Mouse (Mus musculus): ENCODE measurements around the gene Rfpl4.
"Not testable (repeated sequence)": the region's sequence is repeated elsewhere in the genome, so short reads cannot be mapped to it uniquely, and the experiment has no call there.

The Rfpl4 gene

DNA sequence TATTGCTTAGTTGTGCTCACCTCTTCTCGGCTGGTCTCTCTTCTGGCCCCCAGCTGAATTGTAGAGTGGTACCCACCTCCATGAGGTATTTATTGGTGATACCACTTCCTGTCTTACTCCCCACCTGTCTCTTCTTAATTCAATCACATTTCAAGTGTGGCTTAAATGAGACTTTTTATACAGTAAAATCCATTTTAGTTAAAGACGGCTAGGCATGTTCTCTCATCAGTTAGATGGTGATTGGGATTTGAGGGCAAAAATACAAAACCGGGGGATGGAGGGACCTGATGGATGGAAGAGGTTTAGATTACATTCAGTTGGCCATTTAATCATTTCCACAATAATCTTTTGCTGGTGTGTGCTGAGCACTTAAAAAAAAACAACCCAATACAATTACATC, at the start of gene Rfpl4:
Gene Rfpl4 (minus strand): TSS at position 101 of the 400 bp plus-strand sequence.
- DNase-seq (ENCODE audit: low spot score in 2 of 2) = no peak

DNA sequence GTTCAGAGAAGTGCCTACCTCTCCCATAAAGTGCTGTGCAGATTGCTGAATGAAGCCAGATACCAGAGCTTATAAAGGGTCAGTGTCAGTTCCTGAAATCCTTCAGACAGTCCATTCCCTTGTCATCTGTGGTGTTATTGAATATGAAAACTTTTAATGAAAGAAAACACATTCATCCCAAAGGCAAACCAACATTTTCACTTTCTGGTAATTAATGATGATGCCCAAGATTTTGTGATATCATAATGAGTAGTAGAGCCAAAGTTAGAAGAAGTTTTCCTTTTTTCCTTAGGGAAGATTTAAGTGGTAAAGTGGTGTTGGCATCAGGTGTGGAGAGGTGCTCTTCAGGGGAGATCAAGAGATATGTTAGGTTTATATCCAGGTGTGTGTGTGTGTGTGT, 32.8 kb upstream of the Rfpl4 start, which contains the start of gene Vmn1r55:
Gene Vmn1r55 (minus strand): TSS at position 101 of the 400 bp plus-strand sequence.
- DNase-seq (ENCODE audit: low spot score in 2 of 2) = not testable (repeated sequence)

DNA sequence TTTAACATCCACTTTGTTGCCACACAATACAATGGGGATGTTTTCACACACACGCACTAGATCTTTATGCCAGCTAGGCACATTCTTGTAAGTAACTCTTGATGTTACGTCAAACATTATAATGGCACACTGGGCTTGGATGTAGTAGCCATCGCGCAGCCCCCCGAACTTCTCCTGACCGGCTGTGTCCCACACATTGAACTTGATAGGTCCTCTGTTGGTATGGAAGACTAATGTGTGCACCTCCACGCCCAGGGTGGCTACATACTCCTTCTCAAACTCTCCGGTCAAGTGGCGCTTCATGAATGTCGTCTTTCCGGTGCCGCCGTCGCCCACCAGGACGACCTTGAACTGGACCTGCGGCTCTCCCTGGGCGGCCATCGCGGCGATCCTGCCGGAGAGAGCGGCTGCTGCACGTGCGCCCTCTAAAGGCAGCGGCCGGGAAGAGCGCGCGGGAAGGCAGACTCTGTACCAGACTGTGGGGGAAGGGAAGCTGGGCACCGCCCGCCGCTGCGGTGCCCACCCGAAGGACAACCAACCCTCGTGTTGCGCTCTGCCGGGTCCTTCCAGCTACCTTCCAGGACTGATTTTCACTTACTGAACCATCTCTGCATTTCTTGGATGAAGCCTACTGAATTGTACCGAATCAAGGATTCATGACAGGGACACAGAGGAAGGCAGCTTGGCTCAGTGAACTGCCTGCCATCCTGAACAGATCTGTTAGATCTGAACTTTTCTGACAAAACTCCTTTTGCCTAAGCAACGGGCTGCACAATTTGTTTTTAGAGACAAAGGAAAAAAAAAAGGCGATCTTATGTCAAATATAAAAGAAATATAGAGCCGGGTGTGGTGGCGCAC, 9.0 kb upstream of the Rfpl4 start, which contains the start of gene Rasl2-9:
Gene Rasl2-9 (minus strand): TSS at position 402 of the 858 bp plus-strand sequence.
- DNase-seq (ENCODE audit: low spot score in 2 of 2) = peak; percentile 67 to 70

DNA sequence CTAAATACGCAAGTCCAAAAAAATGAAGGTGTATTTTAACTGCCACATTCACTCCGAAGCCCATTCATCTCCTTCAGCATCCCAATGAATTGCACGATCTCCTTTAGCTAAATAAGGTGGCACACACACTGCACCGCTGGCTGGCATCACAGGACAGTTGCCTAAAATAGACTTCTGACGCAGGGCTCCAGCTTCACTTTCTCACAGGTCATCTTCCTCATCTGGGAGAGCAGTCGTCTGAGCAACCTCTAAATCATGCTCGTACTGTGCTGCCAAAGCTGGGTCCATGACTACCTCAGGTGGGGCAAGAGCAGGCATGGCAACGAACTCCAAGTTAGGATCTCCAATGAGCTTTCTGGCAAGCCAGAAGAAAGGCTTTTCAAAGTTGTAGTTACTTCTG, 8.3 kb upstream of the Rfpl4 start:
- no peak for DNase-seq (ENCODE audit: low spot score in 2 of 2)

DNA sequence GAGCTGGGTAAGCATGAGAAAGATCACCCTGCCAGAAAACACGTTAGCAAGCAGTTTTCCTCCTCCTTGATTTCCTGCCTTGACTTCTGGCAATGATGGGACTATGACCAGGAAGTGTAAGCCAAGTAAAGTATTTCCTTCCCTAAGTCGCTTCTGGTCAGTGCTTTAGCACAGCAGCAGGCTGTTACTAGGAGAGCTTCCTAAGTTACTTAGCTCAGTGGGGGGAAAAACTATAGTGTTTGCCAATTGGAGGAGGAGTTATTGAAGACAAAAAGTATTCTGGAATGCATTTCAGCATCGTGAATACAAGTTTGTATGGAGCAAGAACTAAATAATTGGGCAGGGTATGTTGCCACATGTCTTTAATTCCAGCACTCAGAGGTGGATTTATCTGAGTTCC, 4.0 kb downstream of the Rfpl4 start:
- DNase-seq (ENCODE audit: low spot score in 2 of 2) = no peak

DNA sequence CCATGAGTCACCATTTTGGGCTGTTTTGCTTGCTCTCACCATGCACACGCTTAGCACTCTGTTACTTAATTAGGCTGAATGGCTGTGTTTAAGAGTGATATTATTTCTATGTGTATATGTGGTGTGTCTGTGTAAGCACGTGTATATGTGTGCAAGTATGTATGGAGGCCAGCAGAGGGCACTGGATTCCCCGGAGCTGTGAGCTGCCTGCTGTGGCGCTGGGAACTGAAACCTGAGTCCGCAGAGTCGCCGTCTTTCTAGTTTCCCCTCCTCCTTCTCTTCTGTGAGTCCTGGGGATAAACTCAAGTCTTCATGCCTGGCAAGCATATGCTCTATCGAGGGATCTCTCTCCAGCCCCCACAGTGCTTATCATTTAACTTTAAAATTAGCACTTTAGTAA, 7.4 kb downstream of the Rfpl4 start:
- no peak for DNase-seq (ENCODE audit: low spot score in 2 of 2)

DNA sequence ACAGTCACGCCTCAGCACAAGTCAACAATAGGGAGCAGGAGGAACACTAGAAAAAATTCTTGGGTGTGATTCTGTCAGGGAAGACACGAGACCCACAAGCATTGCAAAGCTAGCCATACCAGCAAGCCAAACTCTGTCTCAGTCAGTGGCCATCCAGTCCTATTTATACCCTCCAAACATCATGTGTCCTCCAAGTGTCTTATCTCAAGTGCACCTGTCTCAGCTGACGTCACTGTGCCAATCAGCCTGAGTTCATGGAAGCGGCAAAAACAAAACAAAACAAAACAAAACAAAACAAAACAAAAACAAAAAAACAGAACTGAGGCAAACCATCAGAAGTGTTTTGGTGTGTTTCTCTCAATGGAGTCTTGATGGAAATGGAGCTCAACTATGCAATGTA, 8.5 kb downstream of the Rfpl4 start:
- no peak for DNase-seq (ENCODE audit: low spot score in 2 of 2)

DNA sequence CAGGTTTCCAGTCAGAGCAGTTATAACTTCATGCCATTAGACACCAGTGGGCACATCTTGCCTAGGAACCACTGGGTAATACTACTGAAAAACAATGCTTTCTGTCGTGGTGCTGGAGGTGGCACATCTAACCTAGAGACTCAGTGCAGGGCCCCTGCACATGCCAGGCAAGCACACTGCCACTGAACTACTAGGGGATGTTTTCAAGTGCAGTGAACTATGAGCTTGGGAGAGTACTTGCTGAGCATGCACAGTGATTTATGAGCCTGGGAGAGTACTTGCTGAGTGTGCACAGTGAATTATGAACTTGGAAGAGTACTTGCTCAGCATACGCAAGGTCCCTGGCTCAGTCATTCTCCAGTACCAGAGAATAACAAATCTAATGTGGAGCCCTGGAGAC, 14.2 kb downstream of the Rfpl4 start:
- no peak for DNase-seq (ENCODE audit: low spot score in 2 of 2)

DNA sequence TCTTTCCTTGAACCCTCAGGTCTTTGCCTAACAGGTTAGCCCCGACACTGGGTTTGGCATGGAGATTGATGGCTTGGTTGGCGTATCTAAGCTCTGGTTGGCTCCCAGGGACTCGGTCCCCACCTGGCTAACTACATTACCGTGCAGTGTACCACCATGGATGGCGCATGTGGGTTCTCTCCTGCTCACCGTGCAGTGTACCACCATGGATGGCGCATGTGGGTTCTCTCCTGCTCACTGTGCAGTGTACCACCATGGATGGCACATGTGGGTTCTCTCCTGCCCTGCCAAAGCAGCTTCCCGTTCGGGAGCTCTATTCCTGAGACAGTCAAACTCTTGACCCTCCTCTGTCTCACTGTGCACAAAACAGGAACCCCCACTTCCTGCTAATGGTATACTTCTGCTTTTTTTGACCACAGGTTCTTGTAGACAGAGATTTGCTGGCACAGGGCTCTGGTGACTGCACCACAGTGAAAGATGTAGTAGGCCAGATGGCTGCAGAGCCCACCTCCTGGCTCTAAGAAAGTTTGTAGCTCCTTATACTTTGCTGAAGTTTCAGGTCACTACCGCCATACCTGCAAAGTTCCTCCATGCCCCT, 15.6 kb downstream of the Rfpl4 start:
- DNase-seq (ENCODE audit: low spot score in 2 of 2) = no peak

DNA sequence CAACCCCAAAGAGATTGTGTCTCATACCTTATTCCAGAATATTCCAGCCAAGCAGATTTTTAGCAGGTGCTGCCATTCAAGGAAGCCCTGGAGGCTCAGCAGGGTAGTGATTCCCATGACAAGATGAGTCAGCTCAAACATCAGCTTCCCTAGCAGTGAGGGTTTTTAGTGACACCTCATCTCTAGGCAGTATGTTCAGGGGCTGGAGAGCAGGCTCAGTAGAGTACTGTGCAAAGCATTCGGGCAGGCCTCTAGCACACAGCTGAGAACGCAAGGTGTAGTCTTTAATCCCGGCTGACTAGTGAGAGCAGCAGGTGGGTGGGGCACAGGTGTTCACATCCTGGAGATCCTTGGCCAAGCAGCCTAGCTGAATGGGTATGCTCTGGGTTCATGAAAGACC, 17.0 kb downstream of the Rfpl4 start:
- no peak for DNase-seq (ENCODE audit: low spot score in 2 of 2)

DNA sequence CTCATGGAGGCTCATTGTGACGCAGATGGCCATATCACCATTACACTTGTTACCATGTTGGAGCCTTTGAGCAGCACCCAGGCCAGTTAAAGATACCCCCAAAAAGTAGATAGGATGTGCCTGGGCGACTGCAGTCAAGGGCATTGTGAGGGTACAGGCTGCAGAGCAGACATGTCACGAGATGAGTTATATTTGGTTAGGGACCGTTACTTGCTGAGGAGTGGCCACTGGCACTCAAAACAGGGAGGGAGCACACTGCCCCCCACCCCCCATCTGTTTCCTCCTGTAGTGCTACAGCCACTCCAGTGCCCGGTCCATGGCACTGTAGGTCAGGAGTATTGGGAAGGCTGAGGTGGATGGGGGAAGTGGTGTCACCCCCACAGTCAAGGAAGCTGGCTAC, 18.0 kb downstream of the Rfpl4 start:
- no peak for DNase-seq (ENCODE audit: low spot score in 2 of 2)

DNA sequence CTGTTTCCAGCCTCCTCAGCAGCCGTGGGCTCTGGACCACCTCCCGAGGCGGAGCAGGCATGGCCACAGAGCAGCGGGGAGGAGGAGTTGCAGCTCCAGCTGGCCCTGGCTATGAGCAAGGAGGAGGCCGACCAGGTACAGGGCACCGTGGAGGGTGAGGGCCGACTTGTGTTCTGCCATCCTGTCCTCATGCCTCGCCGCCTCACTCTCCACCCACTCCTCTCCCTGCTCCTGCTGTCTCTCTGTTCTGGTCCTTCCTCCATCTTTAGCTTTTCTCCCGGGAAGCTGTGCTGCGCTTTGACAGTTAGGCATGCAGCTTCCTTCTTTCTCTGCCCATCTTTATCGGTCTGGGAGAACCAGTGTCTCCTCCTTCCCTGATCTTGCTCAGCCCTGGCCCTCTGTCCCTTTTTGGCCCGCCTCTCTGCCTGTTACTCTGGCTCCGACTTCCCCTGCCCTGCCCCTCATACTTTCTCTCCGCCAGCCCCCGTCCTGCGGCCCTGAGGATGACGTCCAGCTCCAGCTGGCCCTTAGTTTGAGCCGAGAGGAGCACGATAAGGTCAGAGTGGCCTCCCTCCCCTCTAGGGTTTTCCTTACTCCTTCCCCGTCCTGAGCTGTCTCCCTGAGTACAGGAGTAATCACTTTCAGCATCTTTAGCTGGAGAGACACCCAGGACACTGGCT, 23.8 kb downstream of the Rfpl4 start:
- no peak for DNase-seq (ENCODE audit: low spot score in 2 of 2)

DNA sequence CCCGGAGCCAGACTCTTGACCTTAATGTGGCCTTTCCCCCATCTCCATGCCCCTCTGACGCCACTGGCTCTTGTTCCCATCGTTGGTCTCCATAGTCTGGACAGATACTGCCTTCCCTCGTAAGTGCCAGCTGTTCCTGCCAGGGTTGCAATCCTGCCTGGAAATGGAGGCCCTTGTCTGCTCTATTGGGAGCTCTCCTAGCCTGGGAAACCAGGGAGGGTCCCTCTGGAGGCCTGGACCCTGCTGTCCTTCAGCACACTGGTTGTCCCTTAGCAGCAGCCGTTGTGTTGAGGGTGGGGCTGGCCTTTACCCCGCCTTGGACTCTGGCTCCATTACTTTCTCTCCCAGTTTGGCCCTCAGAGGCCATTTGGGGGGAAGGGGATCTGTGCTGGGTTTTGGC, 24.4 kb downstream of the Rfpl4 start:
- DNase-seq (ENCODE audit: low spot score in 2 of 2) = no peak

DNA sequence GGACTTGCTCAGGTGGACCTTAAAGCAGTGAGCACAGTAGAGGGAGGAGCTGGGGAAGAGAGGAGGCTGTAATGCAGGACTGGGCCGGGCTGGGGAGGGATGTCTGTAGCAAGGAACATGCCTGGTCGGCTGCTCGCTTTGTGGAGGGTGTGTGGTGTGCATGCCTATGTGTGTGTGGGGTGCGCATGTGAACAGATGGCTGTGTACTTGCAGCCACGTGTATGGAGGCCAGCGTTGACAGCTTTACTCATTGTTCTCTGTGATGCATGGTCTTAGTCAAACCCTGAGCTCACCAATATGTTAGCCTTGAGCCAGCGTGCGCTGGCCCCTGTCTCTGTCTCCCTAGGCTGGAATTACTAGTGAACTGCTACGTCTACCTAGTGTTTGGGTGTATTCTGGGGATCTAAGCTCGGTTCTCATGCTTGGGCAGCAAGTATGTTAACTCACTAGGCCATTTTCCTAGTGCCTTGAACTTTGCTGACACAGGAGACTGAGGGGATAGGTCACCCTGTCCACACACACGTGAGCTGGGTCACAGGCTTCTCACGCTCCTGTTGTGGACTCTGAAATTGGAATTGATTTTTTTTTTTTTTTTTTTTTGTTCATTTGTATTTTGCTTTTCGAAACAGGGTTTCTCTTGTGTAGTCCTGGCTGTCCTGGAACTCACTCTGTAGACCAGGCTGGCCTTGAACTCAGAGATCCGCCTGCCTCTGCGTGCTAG, 25.6 kb downstream of the Rfpl4 start:
- no peak for DNase-seq (ENCODE audit: low spot score in 2 of 2)

DNA sequence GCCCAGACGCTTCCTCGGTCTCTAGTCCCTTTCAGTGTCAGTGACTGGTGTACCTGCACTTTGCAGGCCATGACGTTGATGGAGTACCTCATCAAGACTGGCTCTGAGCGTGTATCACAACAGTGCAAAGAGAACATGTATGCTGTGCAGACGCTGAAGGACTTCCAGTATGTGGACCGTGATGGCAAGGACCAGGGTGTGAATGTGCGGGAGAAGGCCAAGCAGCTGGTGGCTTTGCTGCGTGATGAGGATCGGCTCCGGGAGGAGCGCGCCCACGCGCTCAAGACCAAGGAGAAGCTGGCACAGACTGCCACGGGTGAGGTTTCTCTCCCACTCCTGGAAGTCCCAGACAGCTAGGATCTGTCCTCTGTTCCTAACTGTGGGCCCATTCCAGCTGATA, 26.9 kb downstream of the Rfpl4 start:
- DNase-seq (ENCODE audit: low spot score in 2 of 2) = no peak

DNA sequence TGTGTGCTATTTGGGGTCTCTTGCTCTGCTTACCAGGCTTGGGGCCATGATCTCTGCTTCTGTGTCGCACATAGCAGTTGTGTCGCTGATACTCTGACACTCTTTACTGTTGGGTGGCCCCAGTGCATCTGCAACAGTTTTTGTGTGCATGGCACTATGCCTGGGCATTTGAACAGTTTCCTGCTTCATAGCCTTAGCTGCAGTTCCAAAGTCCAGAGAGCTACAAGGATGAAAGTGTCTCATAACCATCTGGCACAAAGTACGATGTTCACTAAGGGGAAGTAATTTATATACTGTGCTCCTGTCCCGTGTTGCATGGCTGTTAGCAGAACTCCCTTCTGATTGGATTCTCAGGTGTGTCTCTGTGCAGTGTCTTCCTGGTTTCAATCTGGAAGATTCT, 28.9 kb downstream of the Rfpl4 start:
- no peak for DNase-seq (ENCODE audit: low spot score in 2 of 2)

DNA sequence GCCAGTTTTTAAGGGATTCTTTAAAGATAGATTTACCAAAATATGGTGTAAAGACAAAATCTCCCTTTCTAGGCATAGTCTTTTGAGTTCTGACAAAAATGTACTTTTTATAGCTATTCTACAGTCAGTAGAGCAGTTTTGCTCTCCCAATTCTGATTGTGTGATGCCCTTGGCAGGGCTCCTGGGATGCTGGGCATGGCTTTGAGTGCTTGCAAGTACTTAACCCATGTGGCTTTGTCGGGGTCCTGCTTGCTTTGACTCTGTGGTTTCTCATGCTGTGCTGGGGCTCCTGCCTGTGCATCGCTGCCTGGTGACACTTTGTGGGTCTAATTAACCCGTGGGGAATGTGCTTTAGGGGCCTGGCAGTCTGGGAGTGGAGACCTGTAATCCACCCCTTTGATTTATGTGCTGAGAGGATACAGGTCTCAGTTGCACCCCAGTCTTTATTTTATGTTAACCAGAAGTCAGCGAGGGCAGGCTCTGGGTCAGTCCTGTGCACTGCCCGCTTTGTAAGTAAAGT, 29.8 kb downstream of the Rfpl4 start:
- DNase-seq (ENCODE audit: low spot score in 2 of 2) = no peak

DNA sequence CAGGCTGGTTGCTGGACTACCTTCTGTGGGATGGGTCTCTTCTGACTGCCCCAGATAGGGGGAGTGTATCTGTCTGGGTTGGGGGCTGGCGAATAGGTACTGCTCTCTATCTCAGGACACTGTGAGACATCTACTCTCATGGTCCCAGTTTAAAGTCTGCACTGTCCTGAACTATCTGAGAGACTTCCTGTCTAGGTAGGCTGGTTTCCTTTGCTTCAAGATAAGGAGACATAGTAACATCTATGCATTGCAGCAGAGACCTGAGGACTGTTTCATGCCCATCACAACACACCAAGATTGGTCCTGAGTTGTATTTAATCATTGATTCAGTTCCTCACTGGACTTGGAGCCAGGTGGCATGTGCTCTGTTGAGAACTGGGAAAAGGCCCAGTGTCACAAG, 31.2 kb downstream of the Rfpl4 start:
- no peak for DNase-seq (ENCODE audit: low spot score in 2 of 2)

DNA sequence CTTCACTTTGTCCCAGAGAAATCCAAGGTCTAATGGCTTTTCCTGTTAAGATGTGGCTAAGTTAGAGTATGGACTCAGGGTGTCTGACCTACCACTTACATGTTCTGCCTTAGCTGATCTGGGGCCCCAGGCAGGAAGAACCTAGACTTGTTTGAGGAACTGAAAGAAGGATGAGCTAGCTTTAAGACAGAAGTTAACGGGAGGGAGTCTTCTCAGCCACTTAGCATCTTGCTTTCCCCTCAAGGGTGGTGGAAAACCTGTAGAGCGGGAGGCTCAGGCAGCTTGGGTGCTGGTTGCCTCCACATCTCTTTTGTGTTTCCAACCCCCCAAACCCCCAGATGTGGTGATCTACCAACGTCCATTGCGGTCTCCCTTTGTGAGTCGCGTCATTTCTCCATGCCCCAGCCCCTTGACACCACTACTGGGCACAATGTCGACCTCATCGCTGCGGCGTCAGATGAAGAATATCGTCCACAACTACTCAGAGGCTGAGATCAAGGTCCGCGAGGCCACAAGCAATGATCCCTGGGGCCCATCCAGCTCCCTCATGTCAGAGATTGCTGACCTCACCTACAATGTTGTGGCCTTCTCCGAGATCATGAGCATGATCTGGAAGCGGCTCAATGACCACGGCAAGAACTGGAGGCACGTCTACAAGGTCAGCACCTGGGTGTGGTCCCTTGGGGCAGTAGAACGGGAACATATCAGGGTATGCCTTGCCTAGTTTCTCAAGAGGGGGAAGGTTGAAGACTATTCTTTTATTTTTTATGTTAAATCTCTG, 33.2 kb downstream of the Rfpl4 start:
- DNase-seq (ENCODE audit: low spot score in 2 of 2) = no peak

DNA sequence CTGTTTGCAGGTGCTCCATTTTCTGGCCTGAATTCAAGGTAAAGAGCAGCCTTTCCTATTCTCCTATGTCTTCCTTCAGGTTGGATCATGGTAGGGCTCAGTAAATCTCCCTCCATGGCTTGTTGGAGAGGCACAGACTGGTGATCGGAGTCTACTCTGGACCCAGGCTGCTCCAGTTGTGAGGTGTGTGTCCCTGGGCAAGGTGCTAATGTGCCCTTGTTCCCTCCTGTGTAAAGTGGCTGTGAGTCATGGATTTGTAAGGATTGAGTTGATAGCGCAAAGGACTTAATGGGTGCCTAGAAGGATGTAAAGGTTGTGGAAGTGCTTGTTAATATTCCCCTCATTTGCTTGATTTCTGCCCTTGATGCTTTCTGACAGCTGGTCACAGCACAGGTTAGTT, 34.8 kb downstream of the Rfpl4 start:
- no peak for DNase-seq (ENCODE audit: low spot score in 2 of 2)

DNA sequence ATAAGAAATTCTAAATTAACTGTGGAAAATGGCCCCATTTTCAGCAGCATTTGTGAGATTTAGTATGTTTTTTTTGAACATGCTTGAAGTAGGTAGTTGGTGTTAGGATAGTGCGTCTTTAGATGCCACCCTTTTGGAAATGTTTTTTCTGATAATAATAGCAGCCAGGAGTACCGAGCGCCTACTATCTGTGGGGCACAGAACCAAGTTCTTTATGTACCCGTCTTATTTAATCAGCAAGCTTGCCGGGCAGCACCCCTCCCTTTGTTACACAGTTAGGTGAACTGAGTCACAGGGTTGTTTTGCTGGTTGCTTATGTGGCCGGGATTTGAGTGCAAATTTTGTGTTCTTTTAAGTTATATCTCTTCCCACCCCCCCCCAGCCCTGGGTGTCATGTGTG, 35.5 kb downstream of the Rfpl4 start:
- DNase-seq (ENCODE audit: low spot score in 2 of 2) = no peak

All from frontal cortex, postnatal 25 days (tissue).